Mouse (Mus musculus) E14TG2a.4 (cell line): ENCODE measurements around the gene Ppih.
A peak's percentile ranks its signal among the peaks of the same experiment; 100 is the strongest.

Source experiments
- CTCF ChIP-seq: conservative IDR thresholded peaks from 2 replicates; pipeline ENCODE4 v1.5.1; 2014; ENCODE audit warnings: low read length
- NANOG ChIP-seq: IDR thresholded peaks from 2 replicates; pipeline ENCODE4 v1.6.1; 2014; ENCODE audit warnings: borderline replicate concordance, low read length, mixed read lengths
- POU5F1 ChIP-seq: IDR thresholded peaks from 2 replicates; pipeline ENCODE4 v1.6.1; 2014; ENCODE audit warnings: low read length, borderline replicate concordance

DNA sequence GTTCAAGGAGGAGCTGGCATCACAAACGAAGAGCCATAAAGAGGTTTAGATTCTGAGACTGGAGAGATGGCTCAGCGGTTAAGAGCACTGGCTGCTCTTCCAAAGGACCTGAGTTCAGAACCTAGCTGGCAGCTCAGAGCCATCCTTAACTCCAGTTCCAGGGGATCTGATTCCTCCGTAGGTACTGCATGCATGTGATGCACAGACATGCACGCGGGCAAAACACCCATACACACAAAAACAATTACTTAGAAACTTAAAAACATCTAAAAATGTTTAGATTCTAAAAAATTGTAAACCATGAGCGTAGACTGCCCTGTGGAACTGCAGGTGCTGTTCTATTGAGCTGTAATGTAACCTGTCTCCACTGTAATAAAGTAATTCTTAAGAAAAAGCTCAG, 49.1 kb upstream of the Ppih start:
- TF ChIP-seq NANOG (no peak), CTCF (peak; percentile 61), POU5F1 (no peak)
